Mouse (Mus musculus) cerebellum, adult 9-10 months (tissue): ENCODE results near the gene Snrpn.
"Not testable (repeated sequence)": the region's sequence is repeated elsewhere in the genome, so short reads cannot be mapped to it uniquely, and the experiment has no call there.

ENCODE experiments used
- DNase-seq: peaks from one replicate; pipeline ENCODE4 v3.0.0; 2022

Gene Snrpn

GRCm38 (mm10) chr7:60139742-60140480 is at the start of gene Snrpn:
Gene Snrpn (minus strand): TSS chr7:60140219.
- DNase-seq: no peak

- peak; percentile 73 for DNase-seq
These were observed 30.5 kb upstream of the Snrpn start for GRCm38 (mm10) chr7:60170250-60171185.

- no peak for DNase-seq
These were observed 14.7 kb downstream of the Snrpn start for GRCm38 (mm10) chr7:60125332-60125731.

GRCm38 (mm10) chr7:60123086-60123624 is 16.9 kb downstream of the Snrpn start:
- DNase-seq: not testable (repeated sequence)

- no peak for DNase-seq
These were observed 17.5 kb downstream of the Snrpn start for GRCm38 (mm10) chr7:60122434-60123085.

GRCm38 (mm10) chr7:60097154-60097859 is 42.7 kb downstream of the Snrpn start:
- DNase-seq: peak; percentile 3

GRCm38 (mm10) chr7:60076301-60076700 is 63.7 kb downstream of the Snrpn start:
- DNase-seq: no peak

GRCm38 (mm10) chr7:60047481-60048201 is 92.4 kb downstream of the Snrpn start:
- DNase-seq: peak; percentile 78

- DNase-seq: no peak
These were observed 126.8 kb downstream of the Snrpn start for GRCm38 (mm10) chr7:60013186-60013585.

- no peak for DNase-seq
These were observed 132.2 kb downstream of the Snrpn start for GRCm38 (mm10) chr7:60007727-60008360.

GRCm38 (mm10) chr7:60006262-60006661 is 133.8 kb downstream of the Snrpn start:
- no peak for DNase-seq

- peak; percentile 94 for DNase-seq
These were observed 135.3 kb downstream of the Snrpn start, which contains the start of the genes Snurf and Gm38393 for GRCm38 (mm10) chr7:60004606-60005330. Gene Snurf (minus strand): TSS chr7:60005049. Gene Gm38393 (minus strand): TSS chr7:60005064.

GRCm38 (mm10) chr7:60003921-60004605 is 136.0 kb downstream of the Snrpn start:
- DNase-seq: peak; percentile 55

- peak; percentile 64 for DNase-seq
These were observed 136.8 kb downstream of the Snrpn start for GRCm38 (mm10) chr7:60003006-60003865.

GRCm38 (mm10) chr7:59978646-59979045 is 161.4 kb downstream of the Snrpn start:
- no peak for DNase-seq
